Mouse (Mus musculus) myocyte (in vitro differentiated cells): Measurements from ENCODE around the gene Nme3. TPM values are rescaled to one million over a fixed set of nuclear protein-coding genes. Genes with fewer than 3 reads are reported as not detected.

Experiments used
- H3K27me3 ChIP-seq: one replicate; pipeline ENCODE4 v1.6.1; 2011; ENCODE audit not compliant: control insufficient read depth, insufficient read depth, insufficient read length
- H3K36me3 ChIP-seq: one replicate; pipeline ENCODE4 v1.6.1; 2011; ENCODE audit not compliant: control insufficient read depth, insufficient read depth
- H3K4me2 ChIP-seq: one replicate; pipeline ENCODE4 v1.6.1; 2011; ENCODE audit warnings: low read depth, control low read depth
- H3K4me3 ChIP-seq: one replicate; pipeline ENCODE4 v1.5.1; 2011; ENCODE audit warnings: mild to moderate bottlenecking, control low read depth, moderate library complexity
- H3K79me2 ChIP-seq: one replicate; pipeline ENCODE4 v1.6.1; 2011; ENCODE audit not compliant: control insufficient read depth, insufficient read depth
- H3ac ChIP-seq: one replicate; pipeline ENCODE4 v1.6.1; 2011; ENCODE audit not compliant: control insufficient read depth, insufficient read length
- CEBPB ChIP-seq: IDR thresholded peaks from 2 replicates; pipeline ENCODE4 v1.6.1; 2011; ENCODE audit warnings: mild to moderate bottlenecking, moderate library complexity; ENCODE audit not compliant: poor library complexity, insufficient read depth, severe bottlenecking
- E2F4 ChIP-seq: IDR thresholded peaks from one replicate; pipeline ENCODE4 v1.6.1; 2011; ENCODE audit warnings: mild to moderate bottlenecking, control low read depth, moderate library complexity; ENCODE audit not compliant: insufficient read depth
- MAX ChIP-seq: IDR thresholded peaks from one replicate; pipeline ENCODE4 v1.6.1; 2011; ENCODE audit warnings: low read depth, mild to moderate bottlenecking, control low read depth
- MYOD1 ChIP-seq, 3 experiments: IDR thresholded peaks; one replicate each; pipeline ENCODE4 v1.6.1; 2011; ENCODE audit warnings: control low read depth in 2 of 3, low read depth in 2 of 3, mild to moderate bottlenecking in 2 of 3, moderate library complexity in 1 of 3; ENCODE audit not compliant: insufficient read length in 2 of 3, control insufficient read depth in 1 of 3
- MYOG ChIP-seq, 3 experiments: IDR thresholded peaks; one replicate each; pipeline ENCODE4 v1.6.1; 2011; ENCODE audit warnings: control low read depth in 2 of 3, low read depth in 2 of 3, mild to moderate bottlenecking in 2 of 3; ENCODE audit not compliant: insufficient read length in 2 of 3, control insufficient read depth in 1 of 3, insufficient read depth in 1 of 3
- POLR2A ChIP-seq: IDR thresholded peaks from one replicate; pipeline ENCODE4 v1.6.1; 2011; ENCODE audit warnings: low read depth, mild to moderate bottlenecking, control low read depth, moderate library complexity; ENCODE audit not compliant: insufficient read length
- POLR2AphosphoS2 ChIP-seq: IDR thresholded peaks from one replicate; pipeline ENCODE4 v1.6.1; 2011; ENCODE audit warnings: low read depth, control low read depth; ENCODE audit not compliant: insufficient read length
- REST ChIP-seq: IDR thresholded peaks from one replicate; pipeline ENCODE4 v1.6.1; 2011; ENCODE audit warnings: mild to moderate bottlenecking, control low read depth, moderate library complexity; ENCODE audit not compliant: insufficient read depth, insufficient read length
- SRF ChIP-seq: IDR thresholded peaks from one replicate; pipeline ENCODE4 v1.6.1; 2011; ENCODE audit warnings: low read depth; ENCODE audit not compliant: control insufficient read depth, insufficient read length
- TCF12 ChIP-seq: IDR thresholded peaks from one replicate; pipeline ENCODE4 v1.6.1; 2011; ENCODE audit warnings: mild to moderate bottlenecking, control low read depth; ENCODE audit not compliant: poor library complexity, insufficient read depth, severe bottlenecking
- TCF3 ChIP-seq: IDR thresholded peaks from one replicate; pipeline ENCODE4 v1.6.1; 2011; ENCODE audit warnings: low read depth, control low read depth; ENCODE audit not compliant: insufficient read length
- USF1 ChIP-seq: IDR thresholded peaks from one replicate; pipeline ENCODE4 v1.6.1; 2011; ENCODE audit warnings: low read depth, mild to moderate bottlenecking, control low read depth, moderate library complexity
- polyA plus RNA-seq: library from polyadenylated mRNA; unstranded; fragments of >200 nt; fragmentation: generic; extraction: Trizol; gene quantifications from one replicate; pipeline ENCODE4 v1.2.1, GENCODE M21; 2012; ENCODE audit warnings: missing spikeins

The Nme3 gene
- polyA plus RNA-seq, result 23.7 TPM

GRCm38 (mm10) chr17:24896241-24896992 lies at the start of gene Nme3:
TSS of gene Nme3 (plus strand) at chr17:24896500.
- Histone ChIP-seq H3K79me2 (peaks cover 12% of the 10 kb centered on the region), H3K27me3 (no peaks in the 10 kb centered on the region), H3ac (peak within 1 kb of the TSS; percentile 82), H3K4me2 (peak within 1 kb of the TSS; percentile 99), H3K36me3 (peaks cover 10% of the 10 kb centered on the region), H3K4me3 (peak within 1 kb of the TSS; percentile 97)
- TF ChIP-seq POLR2A (peak; percentile 41), POLR2AphosphoS2 (peak; percentile 58), MYOD1 (IDR thresholded peaks at IDR 0.05; ENCODE audit: control insufficient read depth in 1 of 3, insufficient read length in 2 of 3, low read depth in 2 of 3) (peak in 1 of 3 experiments; percentile 36), MYOG (IDR thresholded peaks at IDR 0.05; ENCODE audit: control insufficient read depth in 1 of 3, insufficient read depth in 1 of 3, insufficient read length in 2 of 3, low read depth in 2 of 3) (peak in 2 of 3 experiments; percentile 18 to 45), SRF (no peak), CEBPB (no peak)

- Histone ChIP-seq H3K4me2 (no peak overlapping the region), H3ac (no peak overlapping the region), H3K27me3 (no peaks in the 10 kb centered on the region), H3K79me2 (peaks cover 7% of the 10 kb centered on the region), H3K36me3 (no peaks in the 10 kb centered on the region), H3K4me3 (no peak overlapping the region)
- no peak for TF ChIP-seq MYOG (IDR thresholded peaks at IDR 0.05; ENCODE audit: control insufficient read depth in 1 of 3, insufficient read depth in 1 of 3, insufficient read length in 2 of 3, low read depth in 2 of 3)
- TF ChIP-seq REST, result no peak
- TF ChIP-seq SRF, result no peak
- TF ChIP-seq POLR2AphosphoS2, result no peak
- TF ChIP-seq CEBPB, result no peak
- TF ChIP-seq MYOD1 (IDR thresholded peaks at IDR 0.05; ENCODE audit: control insufficient read depth in 1 of 3, insufficient read length in 2 of 3, low read depth in 2 of 3), result no peak
- TF ChIP-seq E2F4, result no peak
- no peak for TF ChIP-seq TCF3
- no peak for TF ChIP-seq MAX
- no peak for TF ChIP-seq USF1
- TF ChIP-seq POLR2A, result no peak
- no peak for TF ChIP-seq TCF12
These were observed 48.9 kb upstream of the Nme3 start for GRCm38 (mm10) chr17:24847386-24847785.

- peak overlapping the region; percentile 92 for H3K4me2 ChIP-seq
- H3K27me3 ChIP-seq, result no peaks in the 10 kb centered on the region
- no peak for TF ChIP-seq MAX
- no peak for TF ChIP-seq TCF3
- TF ChIP-seq MYOD1 (IDR thresholded peaks at IDR 0.05; ENCODE audit: control insufficient read depth in 1 of 3, insufficient read length in 2 of 3, low read depth in 2 of 3), result no peak
- TF ChIP-seq POLR2A, result no peak
- no peak for TF ChIP-seq E2F4
- TF ChIP-seq REST, result no peak
- TF ChIP-seq SRF, result no peak
- no peak for TF ChIP-seq TCF12
- TF ChIP-seq USF1, result no peak
- no peak for TF ChIP-seq MYOG (IDR thresholded peaks at IDR 0.05; ENCODE audit: control insufficient read depth in 1 of 3, insufficient read depth in 1 of 3, insufficient read length in 2 of 3, low read depth in 2 of 3)
- no peak overlapping the region for H3ac ChIP-seq
- no peaks in the 10 kb centered on the region for H3K36me3 ChIP-seq
- peaks cover 7% of the 10 kb centered on the region for H3K79me2 ChIP-seq
- peak overlapping the region; percentile 96 for H3K4me3 ChIP-seq
These were observed 47.7 kb upstream of the Nme3 start for GRCm38 (mm10) chr17:24848600-24849031.

GRCm38 (mm10) chr17:24849733-24850064 lies 46.6 kb upstream of the Nme3 start:
- Histone ChIP-seq H3K27me3 (no peaks in the 10 kb centered on the region), H3K36me3 (no peaks in the 10 kb centered on the region), H3K79me2 (peaks cover 7% of the 10 kb centered on the region), H3K4me3 (peak overlapping the region; percentile 96), H3K4me2 (peak overlapping the region; percentile 92), H3ac (peak overlapping the region; percentile 61)
- TF ChIP-seq REST (no peak), POLR2A (peak; percentile 52)

- Histone ChIP-seq H3K27me3 (no peaks in the 10 kb centered on the region), H3K4me3 (peak within 1 kb of the TSS; percentile 96), H3K4me2 (peak within 1 kb of the TSS; percentile 96), H3K36me3 (no peaks in the 10 kb centered on the region), H3ac (peak within 1 kb of the TSS; percentile 61), H3K79me2 (peaks cover 7% of the 10 kb centered on the region)
- TF ChIP-seq POLR2AphosphoS2 (peak; percentile 77), POLR2A (peak; percentile 87), TCF12 (no peak), TCF3 (no peak), USF1 (peak; percentile 94), MYOG (IDR thresholded peaks at IDR 0.05; ENCODE audit: control insufficient read depth in 1 of 3, insufficient read depth in 1 of 3, insufficient read length in 2 of 3, low read depth in 2 of 3) (no peak), MYOD1 (IDR thresholded peaks at IDR 0.05; ENCODE audit: control insufficient read depth in 1 of 3, insufficient read length in 2 of 3, low read depth in 2 of 3) (peak in 1 of 3 experiments; percentile 11)
These were observed 46.1 kb upstream of the Nme3 start, which contains the start of gene Fahd1 for GRCm38 (mm10) chr17:24850065-24850772. TSS of gene Fahd1 (minus strand) at chr17:24850364.
